Mouse (Mus musculus) heart, adult 2 months (tissue): ENCODE data around the gene Muc5ac.

Experiments
- CTCF ChIP-seq: fragments of 200-600 bp; IDR thresholded peaks from 2 replicates; pipeline ENCODE4 v1.8.1; 2022; ENCODE audit warnings: antibody characterized with exemption, mild to moderate bottlenecking, moderate library complexity
- POLR2A ChIP-seq: fragments of 200-500 bp; IDR thresholded peaks from 2 replicates; pipeline ENCODE4 v1.6.1; 2011; ENCODE audit warnings: mild to moderate bottlenecking, low read depth, low read length, control low read depth; ENCODE audit not compliant: insufficient read depth

GRCm38 (mm10) chr7:141758291-141758690 is 30.5 kb upstream of the Muc5ac start:
- TF ChIP-seq CTCF, result no peak
- no peak for TF ChIP-seq POLR2A
